Mouse (Mus musculus) hematopoietic stem cell, adult 5-6 weeks (primary cell): Measurements from ENCODE around the gene Trim65. TPM values are rescaled to one million over a fixed set of nuclear protein-coding genes. Genes with fewer than 3 reads are reported as not detected.

Experiments
- ATAC-seq, 2 experiments: fragments of 125-278 bp in 1 of 2; replicated peaks in 1 of 2; 2 replicates each; pipeline ENCODE4 v1.8.0; 2016 to 2017; ENCODE audit warnings: inconsistent platforms in 2 of 2, mild to moderate bottlenecking in 2 of 2, moderate number of reproducible peaks in 2 of 2, low read depth in 1 of 2, moderate TSS enrichment in 1 of 2; ENCODE audit not compliant: low FRiP score in 2 of 2, poor library complexity in 2 of 2, severe bottlenecking in 2 of 2, insufficient read depth in 1 of 2, low TSS enrichment in 1 of 2
- total RNA-seq: library from RNA; stranded (forward); fragments of 172-1452, 232-1000 nt; gene quantifications from 2 replicates; pipeline ENCODE4 v1.2.3, GENCODE M21; 2017

Trim65 gene
- 9.1 TPM in 2 replicates for total RNA-seq

DNA sequence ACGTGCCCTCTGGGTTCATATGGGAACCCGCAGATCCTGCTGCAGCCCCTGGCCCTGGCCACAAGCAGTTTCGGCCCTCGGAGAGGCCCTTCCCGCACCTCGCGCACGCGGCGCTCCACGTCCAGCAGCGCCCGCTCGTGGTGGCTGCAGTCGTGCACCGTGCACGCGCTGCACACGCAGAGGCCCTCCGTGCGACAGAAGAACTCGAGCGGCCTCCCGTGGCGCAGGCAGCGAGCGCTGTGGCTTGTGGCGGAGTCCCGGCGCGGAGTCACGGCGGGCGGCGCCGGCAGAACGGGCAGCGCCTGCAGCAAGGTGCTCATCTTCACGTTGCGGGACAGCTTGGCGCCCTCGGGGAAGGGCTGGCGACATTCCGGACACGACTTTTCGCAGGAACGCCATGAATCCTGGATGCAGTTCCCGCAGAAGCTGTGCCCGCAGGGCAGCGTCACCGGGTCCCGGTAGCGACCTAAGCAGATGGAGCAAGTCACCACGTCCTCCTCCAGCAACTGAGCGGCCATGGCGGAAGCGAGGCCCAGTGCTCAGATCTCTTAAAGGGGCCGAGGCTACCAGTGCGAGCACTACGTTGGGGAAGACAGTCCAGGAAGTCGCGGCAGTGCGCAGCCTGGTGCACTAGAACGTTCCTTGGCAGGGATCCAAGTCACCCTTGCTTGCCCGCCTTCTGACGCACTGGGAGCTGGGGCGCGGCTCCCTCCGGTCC, at the start of gene Trim65:
TSS of gene Trim65 (minus strand) at position 641 of the 718 bp plus-strand sequence.
- peak; percentile 63 to 69 for ATAC-seq

DNA sequence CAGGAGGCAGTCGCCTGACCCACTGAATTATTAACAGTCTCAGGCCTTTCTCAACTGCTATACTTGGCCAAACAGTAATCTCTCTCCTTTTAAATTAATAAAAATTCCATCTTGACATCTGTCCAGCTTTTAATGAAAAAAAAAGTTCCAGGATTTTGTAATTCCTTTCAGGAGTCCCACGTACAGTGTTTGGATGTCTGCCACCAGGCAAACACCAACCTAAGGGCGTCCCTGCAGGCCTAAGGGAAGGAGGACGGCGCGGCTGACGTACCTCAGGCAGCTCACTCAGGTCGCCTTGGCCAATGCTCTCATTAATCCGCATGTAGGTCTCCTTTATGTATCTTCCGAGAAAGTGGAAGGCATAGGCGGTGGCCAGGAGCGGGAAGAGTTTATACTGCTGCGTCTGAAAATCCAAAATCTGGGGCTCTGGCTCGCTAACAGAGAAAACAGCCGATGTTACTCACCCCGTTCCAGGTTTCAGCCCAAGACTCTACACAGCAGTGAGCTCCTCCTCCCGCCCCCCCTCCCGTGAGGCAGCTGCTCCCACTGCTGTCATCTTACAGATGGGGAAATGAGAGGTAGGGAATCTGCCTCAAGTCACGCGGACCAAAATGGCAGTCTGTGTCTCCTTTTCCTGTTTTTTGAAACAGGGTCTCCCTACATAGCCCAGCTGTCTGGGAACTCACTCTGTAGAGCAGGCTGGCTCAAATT, 47.6 kb upstream of the Trim65 start:
- ATAC-seq: no peak

DNA sequence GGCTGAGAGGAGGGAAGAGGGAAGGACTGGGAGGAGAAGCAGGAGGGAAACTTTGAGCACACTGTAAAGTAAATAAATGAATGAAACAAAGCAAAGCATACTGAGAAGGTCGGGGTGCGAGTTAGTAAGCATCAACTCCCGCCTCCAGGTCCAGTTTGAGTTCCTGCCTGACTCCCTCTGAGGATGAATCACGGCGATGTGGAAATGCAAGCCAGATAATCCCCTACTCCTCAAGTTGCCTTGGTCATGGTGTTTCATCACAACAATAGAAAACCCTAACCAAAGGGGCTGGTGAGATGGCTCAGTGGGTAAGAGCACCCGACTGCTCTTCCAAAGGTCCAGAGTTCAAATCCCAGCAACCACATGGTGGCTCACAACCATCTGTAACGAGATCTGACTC, 45.1 kb upstream of the Trim65 start:
- ATAC-seq: no peak

DNA sequence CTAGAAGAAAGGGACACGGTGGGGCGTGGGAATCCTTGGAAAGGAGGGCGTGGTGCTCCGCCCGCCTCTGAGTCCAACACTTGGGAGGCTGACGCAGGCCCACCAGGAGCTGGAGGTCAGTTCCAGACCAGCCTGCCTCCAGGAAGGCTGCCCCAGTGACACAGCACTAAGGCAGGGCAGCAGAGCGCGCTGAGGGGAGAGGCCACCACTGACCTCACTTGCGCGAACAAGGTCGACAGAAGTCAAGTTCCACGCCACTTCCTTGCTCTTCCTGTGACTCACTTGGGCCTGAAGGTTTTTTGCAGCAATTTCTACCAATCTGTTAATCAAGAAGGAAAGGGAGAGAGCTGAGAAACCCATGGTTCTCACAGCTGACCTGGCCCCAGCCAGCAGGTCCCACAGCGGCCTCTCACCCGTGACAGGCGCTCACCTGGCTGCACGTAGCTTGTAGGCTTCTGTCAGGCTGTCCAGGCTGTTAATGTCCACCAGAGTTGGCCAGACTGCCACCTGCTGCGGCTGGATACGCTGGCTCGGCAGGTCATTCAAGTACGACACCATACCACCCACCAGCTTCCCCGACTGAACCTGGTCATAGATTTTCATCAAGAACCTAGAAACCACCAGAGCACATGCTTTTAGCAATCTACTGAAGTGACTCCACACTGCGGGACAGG, 44.0 kb upstream of the Trim65 start:
- ATAC-seq: no peak

DNA sequence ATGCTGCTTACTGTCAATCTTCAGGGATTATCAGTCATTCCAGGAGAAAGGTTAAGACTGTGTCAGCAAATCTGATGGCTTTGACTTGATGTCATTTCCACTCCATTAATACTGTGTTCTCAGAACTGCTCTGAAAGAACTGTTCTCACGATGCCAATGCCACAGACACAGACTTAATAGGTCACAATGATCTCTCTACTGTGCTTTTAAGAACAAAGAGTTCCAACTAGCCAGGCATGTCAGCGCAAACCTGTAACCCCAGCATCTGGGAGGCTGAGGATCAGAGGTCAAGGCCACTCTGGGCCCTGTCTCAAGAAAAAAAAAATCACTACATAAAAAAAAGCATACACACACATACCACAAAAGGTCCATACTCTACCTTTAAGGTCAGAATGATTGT, 41.0 kb upstream of the Trim65 start:
- ATAC-seq: no peak

DNA sequence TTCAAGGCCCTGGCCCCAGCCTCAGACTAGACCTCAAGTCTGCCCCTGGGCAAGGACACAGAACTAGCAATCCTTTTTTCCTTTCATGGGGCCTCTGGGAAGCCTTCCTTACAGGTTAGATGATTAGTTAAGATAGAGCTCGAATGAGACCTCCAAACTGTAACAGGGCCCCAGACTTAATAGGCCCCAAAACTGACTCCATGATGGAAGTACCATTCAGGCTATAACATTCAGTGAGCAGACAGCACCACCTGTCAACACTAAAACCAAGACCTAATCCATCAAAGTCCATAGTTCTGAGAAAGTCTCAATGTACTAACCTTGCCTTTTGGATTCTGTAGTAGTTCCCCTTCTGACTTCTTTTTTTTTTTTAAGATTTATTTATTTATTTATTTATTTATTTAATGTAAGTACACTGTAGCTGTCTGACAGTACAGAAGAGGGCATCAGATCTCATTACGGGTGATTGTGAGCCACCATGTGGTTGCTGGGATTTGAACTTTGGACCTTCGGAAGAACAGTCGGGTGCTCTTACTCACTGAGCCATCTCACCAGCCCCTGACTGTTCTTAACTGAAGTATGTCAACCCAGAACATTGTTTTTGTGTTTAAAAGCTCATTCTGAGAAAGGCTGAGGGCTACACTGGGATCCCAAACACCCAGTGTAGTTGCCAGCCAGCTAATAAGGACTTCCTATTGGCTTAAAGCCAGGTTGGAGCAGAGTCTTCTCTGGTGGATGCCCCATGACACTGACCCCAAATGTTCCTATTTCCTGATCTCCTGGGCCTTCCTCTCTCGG, 39.3 kb upstream of the Trim65 start:
- ATAC-seq: no peak

DNA sequence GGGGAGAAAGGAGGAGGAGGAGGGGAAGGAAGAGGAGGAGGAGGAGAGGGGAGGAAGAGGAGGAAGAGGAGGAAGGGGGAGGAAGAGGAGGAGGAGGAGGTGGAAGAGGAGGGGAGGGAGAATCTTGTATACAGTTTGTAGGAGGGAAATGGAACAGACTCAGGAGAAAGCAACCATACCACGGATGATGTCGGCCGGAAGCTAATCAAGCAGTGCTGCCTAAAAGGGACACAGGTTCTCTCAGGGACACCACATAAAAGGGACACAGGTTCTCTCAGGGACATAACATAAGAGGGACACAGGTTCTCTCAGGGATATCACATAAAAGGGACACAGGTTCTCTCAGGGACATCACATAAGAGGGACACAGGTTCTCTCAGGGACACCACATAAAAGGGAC, 38.3 kb upstream of the Trim65 start:
- ATAC-seq: no peak

DNA sequence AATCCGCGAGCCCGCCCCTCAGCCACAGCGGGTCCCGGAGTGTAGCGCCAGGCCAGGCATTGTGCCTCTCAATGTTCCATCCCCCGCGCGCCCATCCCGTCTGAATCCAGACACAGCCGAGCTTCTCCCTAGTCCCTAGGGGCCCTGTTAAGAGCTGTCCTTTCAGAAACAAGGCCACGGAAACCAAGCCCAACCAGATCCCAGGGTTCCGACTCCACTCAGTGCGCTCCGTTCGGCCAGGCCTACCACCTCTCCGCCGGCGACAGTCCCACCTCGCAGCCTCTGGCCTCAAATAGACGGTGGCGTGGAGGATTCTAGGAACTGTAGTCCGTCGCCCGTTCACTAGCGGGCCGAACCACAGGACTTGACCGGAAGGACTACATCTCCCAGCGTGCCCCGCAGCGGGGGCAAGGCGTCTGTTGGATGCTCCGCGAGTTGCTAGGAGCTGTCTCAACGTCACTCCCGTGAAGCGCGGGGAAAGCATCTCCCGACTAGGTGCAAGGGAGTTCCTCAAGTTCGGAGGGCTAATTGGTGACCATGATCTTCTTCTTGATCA, 37.0 kb upstream of the Trim65 start, which contains the start of gene Fbf1:
TSS of gene Fbf1 (minus strand) at position 283 of the 556 bp plus-strand sequence.
- ATAC-seq: peak; percentile 98 to 99

DNA sequence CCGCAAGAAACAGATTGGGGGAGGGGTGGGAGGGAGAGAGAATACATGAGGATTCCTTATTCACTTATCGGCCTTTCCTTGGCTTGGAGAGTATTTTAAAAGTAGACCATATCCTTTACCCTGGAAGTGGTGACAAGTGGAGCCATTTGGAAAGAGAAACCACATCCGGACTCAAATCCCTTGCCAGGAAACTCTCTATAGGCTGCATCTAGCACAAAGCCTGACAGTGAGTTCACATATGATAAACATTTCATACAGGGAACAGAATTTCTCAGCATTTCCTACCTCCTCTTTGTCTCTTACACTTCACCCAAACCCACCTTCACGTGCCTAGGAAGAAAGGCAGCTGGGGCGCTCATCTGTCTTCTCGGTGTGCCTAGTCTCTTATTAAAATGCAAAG, 36.3 kb upstream of the Trim65 start:
- no peak for ATAC-seq

DNA sequence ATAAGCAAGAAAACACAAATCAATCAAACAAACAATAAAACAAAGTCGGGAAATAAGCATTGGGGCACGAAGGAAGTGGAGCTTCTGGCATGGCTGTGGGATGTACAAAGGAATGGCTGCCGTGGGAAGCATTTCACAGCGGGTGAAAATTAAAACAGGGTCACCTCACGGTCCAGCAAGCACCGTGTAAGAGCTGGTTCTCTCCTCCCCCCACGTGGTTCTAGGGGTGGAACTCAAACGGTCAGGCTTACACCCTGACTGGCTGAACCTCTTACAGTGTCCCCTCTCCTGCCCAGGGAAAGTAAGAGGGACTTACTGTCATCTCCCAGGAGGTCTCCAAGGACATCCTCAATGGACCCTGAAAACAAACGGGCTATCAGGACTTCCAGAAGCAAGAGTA, 32.1 kb upstream of the Trim65 start:
- no peak for ATAC-seq

DNA sequence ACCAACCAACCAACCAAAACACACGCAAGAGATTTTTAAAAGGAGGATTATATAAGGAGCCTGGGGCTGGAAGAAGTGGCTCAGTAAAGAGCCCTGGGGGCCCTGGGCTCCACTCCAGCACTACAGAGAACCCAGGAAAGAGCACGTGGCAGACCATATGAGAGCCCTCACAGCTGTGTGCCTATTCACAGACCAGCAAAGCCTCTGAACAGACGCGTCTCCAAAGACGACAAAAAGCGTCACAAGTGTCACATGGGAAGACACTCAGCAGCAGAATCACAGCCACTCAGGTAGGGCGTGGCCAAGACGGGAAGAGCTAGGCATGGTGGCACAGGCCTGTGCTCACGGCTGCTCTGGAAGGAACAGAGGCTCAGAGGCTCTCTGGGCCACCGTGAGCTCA, 31.2 kb upstream of the Trim65 start:
- ATAC-seq: no peak

DNA sequence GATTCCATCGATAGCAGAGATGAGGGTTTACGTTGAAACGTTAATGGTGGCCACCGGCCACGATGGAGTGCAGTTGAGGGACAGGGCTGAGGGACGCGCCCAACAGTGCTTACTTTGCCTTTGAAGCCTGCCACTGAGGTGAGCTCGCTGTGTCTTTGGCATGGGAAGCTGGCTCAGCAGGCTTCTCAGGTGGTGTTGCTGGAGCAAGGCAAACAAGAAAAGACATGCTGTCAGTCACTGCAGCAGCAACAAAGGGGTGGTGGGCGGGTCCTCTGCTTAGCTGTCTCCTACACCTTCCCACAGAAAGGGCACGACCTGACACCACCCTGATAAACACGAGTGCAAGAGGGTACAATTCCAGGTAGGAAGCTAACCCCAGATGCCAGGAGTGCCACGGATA, 30.4 kb upstream of the Trim65 start:
- no peak for ATAC-seq

DNA sequence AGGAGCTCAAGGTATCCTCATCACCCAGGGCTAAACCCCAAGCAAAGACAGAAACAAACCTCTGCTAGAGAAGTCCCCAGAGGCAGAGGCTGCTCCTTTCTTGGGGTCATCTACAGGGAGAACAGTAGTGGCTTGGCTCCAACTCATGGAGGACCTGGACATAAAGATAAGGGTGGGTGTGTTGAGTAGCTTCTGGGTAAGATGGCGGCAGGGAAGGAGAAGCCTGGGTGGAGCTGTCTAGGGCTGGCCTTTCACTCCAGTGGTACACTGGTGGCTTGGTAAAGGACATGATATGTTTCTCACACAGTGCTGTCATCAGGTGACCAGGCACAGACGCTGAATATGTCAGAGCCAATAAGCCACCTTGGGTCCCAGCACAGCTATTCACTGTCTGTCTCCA, 20.0 kb upstream of the Trim65 start:
- no peak for ATAC-seq

DNA sequence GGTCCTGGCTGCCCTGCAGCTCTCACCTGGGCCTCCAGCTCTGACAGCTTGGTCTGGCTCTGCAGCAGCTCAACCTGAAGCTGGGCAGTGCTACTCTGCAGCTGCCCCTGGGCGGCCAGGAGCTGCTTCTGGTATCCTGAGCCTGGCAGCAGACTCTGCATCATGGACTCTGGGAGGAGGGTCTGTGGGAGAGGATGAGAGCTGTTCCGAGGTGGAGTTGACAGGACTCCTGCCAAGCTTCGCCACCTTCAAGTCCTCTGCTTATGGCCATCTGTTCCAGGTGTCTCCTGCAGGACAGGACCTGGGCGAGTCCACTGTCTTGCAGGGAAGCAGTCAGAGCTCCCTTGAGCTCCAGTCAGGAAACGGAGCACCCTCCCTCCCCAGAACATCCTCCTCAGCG, 18.4 kb upstream of the Trim65 start:
- ATAC-seq: no peak

DNA sequence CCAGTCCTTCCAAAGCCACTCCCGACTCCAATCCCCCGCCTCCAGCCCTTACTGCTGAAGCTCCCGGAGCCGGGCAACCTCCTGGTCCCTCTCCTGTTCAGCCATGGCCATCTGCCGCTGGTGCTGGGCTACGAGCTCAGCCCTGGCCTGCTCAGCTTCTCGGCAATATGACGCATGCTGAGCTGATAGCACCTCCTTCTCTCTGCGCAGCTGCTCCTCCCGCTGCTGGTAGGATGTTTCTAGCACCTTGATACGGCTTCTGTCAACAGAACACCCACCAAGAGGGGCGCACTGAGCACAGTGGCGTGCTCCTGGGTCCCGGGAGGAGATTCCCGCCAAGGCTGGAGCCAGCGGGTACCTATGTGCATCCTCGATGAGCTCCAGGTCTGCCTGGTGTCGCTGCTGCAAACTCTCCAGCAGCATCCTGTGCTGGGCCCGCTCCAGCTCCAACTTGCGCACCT, 17.9 kb upstream of the Trim65 start:
- ATAC-seq: no peak

DNA sequence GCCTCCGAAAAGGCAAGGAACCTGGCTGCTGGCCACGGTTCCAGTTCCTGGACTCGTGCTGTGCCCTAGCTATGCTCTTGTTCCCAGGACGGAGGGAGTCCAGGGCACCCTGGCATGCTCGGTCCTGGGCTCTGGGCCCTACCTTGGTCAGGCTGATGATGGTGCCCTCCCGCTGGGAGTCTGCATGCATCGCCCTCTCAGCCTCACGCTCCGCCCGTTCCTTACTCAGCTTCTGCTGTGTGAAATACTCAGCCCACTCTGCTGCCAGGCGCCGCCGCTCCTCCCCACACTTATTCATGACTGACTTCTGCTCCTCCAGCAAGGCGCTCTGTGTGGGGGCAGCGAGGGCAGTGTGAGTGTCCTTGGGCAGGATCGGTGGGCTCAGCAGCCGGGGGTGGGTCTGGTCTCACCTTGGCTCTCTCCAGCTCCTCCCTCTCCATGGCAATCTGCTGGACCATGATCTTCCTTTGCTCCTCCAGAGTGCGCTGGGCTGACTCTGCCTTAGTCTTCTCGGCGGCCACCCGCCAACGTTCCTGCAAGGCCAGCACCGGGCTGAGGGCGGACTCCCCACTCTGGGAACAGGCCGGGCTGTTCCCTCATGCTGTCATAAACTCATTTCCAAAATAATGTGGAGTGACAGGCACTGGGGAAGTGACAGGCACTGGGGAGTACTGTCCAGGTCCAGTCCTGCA, 15.5 kb upstream of the Trim65 start:
- no peak for ATAC-seq
